Mouse (Mus musculus) CD4-positive naive resting alpha-beta T cell, adult 76 days (primary cell): Measurements from ENCODE around the gene Ckm. TPM values are rescaled to one million over a fixed set of nuclear protein-coding genes. Genes with fewer than 3 reads are reported as not detected.

Experiments used
- total RNA-seq: library from RNA; stranded (reverse); gene quantifications from one replicate; pipeline ENCODE4 v1.2.4, GENCODE M21; 2023

The Ckm gene
- total RNA-seq, result not detected

GRCm38 (mm10) chr7:19404476-19404875, at the start of gene Ckm:
TSS of gene Ckm (plus strand) at chr7:19404776.

GRCm38 (mm10) chr7:19359299-19359891, 45.2 kb upstream of the Ckm start, which contains the start of the genes Cd3eap and Ppp1r13l:
TSS of gene Cd3eap (minus strand) at chr7:19359483.
TSS of gene Ppp1r13l (plus strand) at chr7:19359749.

GRCm38 (mm10) chr7:19381377-19382165, 23.0 kb upstream of the Ckm start, which contains the start of gene Ercc2:
TSS of gene Ercc2 (plus strand) at chr7:19382010.

GRCm38 (mm10) chr7:19403731-19404296, 762 bp upstream of the Ckm start, which contains the start of gene Klc3:
TSS of gene Klc3 (minus strand) at chr7:19404104.

GRCm38 (mm10) chr7:19458591-19459111, 54.1 kb downstream of the Ckm start, which contains the start of gene Mark4:
TSS of gene Mark4 (minus strand) at chr7:19458821.

GRCm38 (mm10) chr7:19462884-19463381, 58.4 kb downstream of the Ckm start, which contains the start of gene Exoc3l2:
TSS of gene Exoc3l2 (plus strand) at chr7:19463331.

Other genes with a start within 250 kb of the Ckm start
- not detected for gene Gipr, start 238.6 kb upstream of the Ckm start, total RNA-seq
- 16.0 TPM for gene Eml2, start 228.4 kb upstream of the Ckm start, total RNA-seq
- not detected for gene Gpr4, start 192.2 kb upstream of the Ckm start, total RNA-seq
- 42.1 TPM for gene Opa3, start 176.4 kb upstream of the Ckm start, total RNA-seq
- gene Vasp, start 133.0 kb upstream of the Ckm start, total RNA-seq, result 262 TPM
- 0.76 TPM for gene Ppm1n, start 124.7 kb upstream of the Ckm start, total RNA-seq
- gene Rtn2, start 122.2 kb upstream of the Ckm start, total RNA-seq, result not detected
- gene Fosb, start 94.7 kb upstream of the Ckm start, total RNA-seq, result 701 TPM
- 67.1 TPM for gene Ercc1, start 60.0 kb upstream of the Ckm start, total RNA-seq
- 9.0 TPM for gene Cd3eap, start 45.3 kb upstream of the Ckm start, total RNA-seq
- gene Ppp1r13l, start 45.0 kb upstream of the Ckm start, total RNA-seq, result 1.3 TPM
- gene Ercc2, start 22.8 kb upstream of the Ckm start, total RNA-seq, result 69.8 TPM
- gene Klc3, start 672 bp upstream of the Ckm start, total RNA-seq, result 5.9 TPM
- gene Mark4, start 54.0 kb downstream of the Ckm start, total RNA-seq, result 26.5 TPM
- not detected for gene Exoc3l2, start 58.6 kb downstream of the Ckm start, total RNA-seq
- 3.3 TPM for gene Bloc1s3, start 103.6 kb downstream of the Ckm start, total RNA-seq
- gene Trappc6a, start 103.6 kb downstream of the Ckm start, total RNA-seq, result 23.3 TPM
- gene Nkpd1, start 113.1 kb downstream of the Ckm start, total RNA-seq, result not detected
- gene Ppp1r37, start 158.3 kb downstream of the Ckm start, total RNA-seq, result 56.4 TPM
- 1.5 TPM for gene Zfp296, start 172.5 kb downstream of the Ckm start, total RNA-seq
- gene Gemin7, start 172.8 kb downstream of the Ckm start, total RNA-seq, result 42.3 TPM
- gene Clasrp, start 199.7 kb downstream of the Ckm start, total RNA-seq, result 87.2 TPM
- gene Relb, start 224.7 kb downstream of the Ckm start, total RNA-seq, result 67.9 TPM